Mouse (Mus musculus) fat pad, adult 2 months (tissue): ENCODE data around the gene Otulinl.

Source experiments
- DNase-seq: peaks from one replicate; pipeline ENCODE4 v3.0.0-alpha.2; 2011; ENCODE audit warnings: low read depth, low spot score; ENCODE audit errors: extremely low read depth

The Otulinl gene

DNA sequence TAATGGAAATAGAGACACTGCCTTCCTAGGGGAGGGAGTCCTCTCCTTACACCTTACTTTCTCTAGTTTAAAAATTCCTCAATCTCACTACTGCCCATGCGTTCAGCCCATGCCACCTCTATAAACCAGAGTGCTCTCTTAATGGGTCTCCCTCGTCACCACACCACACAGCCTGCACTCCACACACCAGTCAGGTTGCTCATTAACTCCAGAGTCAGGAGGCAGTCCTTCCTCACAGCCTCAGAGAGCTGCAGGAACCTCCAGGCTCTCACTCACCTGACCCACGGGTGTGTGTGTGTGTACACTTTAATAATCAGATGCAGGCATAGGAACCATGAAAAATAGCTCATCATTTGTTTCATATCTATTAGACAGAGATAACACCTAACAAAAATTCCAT lies 61.7 kb downstream of the Otulinl start:
- DNase-seq, result no peak

DNA sequence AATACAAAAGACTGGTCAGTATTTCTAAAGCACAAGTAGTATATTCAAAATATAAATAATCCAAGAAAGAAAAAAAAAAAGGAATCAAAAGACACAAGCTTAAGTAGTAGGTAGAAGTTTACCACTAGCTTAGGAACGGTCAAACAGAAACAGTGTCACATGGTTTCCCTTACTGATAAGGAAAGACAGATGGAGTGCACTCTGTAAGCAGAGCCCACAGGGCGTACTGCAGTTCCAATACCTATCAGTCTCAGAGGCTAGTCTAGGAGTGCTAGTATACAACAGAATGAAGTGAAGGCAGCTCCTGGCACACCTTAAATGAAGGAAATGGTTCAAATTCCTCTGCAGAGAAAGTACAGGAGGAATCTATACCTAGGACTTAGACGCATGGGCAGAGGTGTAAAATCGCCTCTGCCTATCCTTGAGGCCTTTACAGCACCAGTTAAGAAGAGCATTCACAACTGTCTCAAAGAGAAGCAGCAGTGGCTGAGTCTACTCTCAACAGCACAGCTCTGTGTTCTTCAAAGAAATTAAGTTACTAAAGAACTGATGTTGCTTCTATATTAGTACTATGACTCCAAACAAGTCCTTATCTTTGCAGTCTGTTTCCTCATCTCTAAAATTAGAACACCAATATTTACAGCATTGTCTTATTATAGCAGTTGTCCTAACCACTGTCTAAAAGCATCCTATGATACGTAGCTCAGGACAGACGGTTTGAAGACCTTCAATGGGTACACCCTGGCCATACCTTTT lies 62.4 kb downstream of the Otulinl start:
- no peak for DNase-seq

DNA sequence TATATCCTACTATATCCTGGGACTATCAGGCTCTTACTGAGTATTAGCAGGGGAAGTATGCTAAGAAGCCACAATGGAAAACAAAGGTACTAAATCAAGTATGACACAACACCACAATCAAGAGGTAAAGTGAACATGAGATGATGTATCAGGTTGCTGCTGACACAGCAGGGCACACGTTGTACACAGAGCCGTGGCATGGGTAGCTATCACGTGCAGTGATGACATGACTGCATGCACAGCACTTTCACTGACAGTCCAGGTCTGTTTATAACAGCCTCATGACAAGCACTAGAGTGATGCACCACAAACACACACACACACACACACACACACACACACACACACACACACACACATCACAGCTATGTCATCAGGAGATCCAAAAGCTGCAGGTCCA lies 64.2 kb downstream of the Otulinl start:
- no peak for DNase-seq

DNA sequence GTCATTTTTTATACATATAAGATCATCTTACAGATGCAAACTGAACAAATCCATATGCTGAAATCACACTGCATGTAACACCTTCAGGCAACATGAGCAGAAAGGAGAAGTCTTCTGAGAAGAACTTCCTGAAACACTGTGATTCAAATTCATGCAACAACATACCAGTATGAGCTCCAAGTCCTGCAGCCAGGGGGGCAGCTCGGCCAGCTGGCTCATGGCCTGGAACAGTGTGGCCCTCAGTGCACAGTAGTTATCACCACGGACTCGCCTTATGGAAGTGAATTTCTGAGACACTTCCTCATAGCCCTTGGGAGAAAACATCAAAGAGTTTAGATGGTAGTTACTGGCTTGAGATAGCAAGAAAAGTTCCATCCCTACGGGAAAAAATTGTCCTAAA lies 65.2 kb downstream of the Otulinl start:
- DNase-seq, result peak; percentile 72

DNA sequence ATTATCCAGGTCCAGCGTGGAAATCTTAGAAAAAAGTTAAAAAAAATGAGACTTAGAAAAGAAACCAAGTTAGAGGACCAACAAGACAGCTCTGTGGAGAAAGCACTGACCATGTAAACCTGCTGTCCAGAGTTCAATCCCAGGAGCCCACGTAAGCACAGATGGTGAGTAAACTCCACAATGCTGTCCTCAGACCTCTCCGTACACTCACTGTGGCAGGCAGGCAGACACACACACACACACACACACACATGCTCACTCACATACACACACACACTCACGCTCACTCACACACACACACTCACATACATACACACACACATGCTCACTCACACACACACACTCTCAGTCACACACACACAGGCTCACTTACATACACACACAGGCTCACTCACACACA lies 68.1 kb downstream of the Otulinl start:
- DNase-seq, result no peak

DNA sequence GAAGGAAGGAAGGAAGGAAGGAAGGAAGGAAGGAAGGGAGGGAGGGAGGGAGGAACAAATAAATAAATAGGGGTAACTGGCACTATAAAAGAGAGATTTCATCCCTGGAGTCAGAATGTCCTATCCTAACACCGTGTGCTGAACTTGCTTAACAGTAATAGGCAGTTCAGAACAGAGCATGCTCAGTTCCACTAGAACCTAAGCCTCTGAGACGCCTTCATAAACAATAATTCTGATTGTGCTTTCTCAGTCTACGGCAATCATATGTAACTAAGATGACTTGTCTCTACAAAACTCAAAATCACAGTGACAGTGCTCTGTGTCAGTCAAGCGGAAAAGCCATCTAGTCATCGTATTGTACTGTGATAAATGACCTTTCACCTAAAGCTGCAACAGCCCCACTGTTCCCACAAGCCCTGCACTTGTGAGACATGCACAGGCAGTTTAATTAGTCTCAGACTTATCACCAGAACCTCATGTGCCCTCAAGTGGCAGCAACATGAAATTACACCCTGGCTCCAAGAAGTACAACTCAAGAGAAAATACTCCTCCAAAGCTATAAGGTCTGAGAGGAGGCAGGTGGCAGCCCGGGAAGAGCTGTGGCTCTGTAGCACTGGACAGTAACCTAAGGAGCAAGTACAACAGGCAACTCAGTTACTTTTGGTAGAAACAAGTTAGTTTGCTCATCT lies 68.7 kb downstream of the Otulinl start:
- no peak for DNase-seq

DNA sequence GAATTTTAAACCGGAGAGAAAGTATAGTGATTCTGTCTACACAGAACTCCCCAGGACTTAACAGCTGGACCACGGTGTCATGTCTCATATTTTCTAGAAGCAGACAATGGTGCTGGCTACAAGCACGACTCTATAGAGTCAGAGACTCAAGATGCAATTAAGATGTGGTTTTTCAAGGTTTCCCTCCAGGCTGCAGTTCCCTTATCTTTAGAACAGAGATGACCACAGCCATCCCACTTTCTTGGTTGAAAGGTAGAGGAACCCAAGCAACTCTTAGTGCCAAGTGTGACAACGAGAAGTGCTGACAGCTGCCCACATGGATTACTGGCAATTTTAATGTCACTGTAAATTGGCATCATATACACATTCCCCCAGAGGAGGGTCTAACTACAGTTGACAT lies 71.8 kb downstream of the Otulinl start:
- no peak for DNase-seq

DNA sequence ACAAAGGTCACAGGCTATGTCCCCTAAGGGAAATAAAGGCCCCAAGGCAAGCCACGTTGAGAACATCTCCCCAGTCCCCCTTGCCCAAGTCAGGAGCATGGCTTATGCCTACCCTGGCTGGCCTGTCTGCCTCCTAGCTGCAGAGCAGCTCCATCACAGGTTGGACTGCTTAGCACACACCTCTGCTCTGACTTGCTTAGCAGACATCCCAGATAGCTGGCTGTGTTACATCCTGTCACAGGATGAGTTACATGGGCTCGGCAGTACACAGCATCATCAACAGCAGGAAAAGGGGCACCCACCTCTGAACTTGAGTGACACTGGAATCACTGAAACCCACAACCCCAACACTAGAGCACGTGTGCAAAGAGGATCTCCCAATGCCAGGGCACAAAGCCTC lies 76.1 kb downstream of the Otulinl start:
- no peak for DNase-seq
